Mouse (Mus musculus): ENCODE results near the gene Sec23a. TPM values are rescaled to one million over a fixed set of nuclear protein-coding genes. Genes with fewer than 3 reads are reported as not detected.
"Not testable (repeated sequence)": the region's sequence is repeated elsewhere in the genome, so short reads cannot be mapped to it uniquely, and the experiment has no call there.

The Sec23a gene
- polyA plus RNA-seq, 1 experiment from 2014 or later: 89.8 TPM

- WGBS: 75% methylated on average over 6 of the region's 6 CpGs
- H3K27me3 ChIP-seq: not testable (repeated sequence)
Observed at GRCm38 (mm10) chr12:58981178-58981661, 30.6 kb downstream of the Sec23a start.

GRCm38 (mm10) chr12:58976966-58977365 is 34.9 kb downstream of the Sec23a start:
- Histone ChIP-seq H3K9me3 (no peaks in the 10 kb centered on the region), H3K36me3 (peaks cover 81% of the 10 kb centered on the region), H3K4me2 (no peak overlapping the region), H3K27me3 (no peaks in the 10 kb centered on the region), H3K27ac (no peak overlapping the region), H3K4me3 (replicated peaks) (no peak overlapping the region), H3K9ac (replicated peaks) (no peak overlapping the region), H3K4me1 (replicated peaks) (no peaks in the 10 kb centered on the region)
- WGBS: 76% methylated on average over 2 of the region's 2 CpGs
- no peak for ATAC-seq (ENCODE audit: insufficient number of reproducible peaks, insufficient read depth, low FRiP score, low TSS enrichment, low read depth)

More at GRCm38 (mm10) chr12:58981178-58981661, 30.6 kb downstream of the Sec23a start:
- not testable (repeated sequence) for H3K4me2 ChIP-seq; ATAC-seq (ENCODE audit: insufficient number of reproducible peaks, insufficient read depth, low FRiP score, low TSS enrichment, low read depth); H3K27ac ChIP-seq; H3K4me1 ChIP-seq (replicated peaks); H3K4me3 ChIP-seq (replicated peaks); H3K9ac ChIP-seq (replicated peaks); H3K9me3 ChIP-seq
- peaks cover 85% of the 10 kb centered on the region for H3K36me3 ChIP-seq

- Histone ChIP-seq H3K27ac (no peak overlapping the region), H3K27me3 (no peaks in the 10 kb centered on the region), H3K36me3 (peaks cover 75% of the 10 kb centered on the region), H3K4me2 (no peak overlapping the region), H3K4me1 (replicated peaks) (no peaks in the 10 kb centered on the region), H3K4me3 (replicated peaks) (no peak overlapping the region), H3K9ac (replicated peaks) (no peak overlapping the region), H3K9me3 (no peaks in the 10 kb centered on the region)
- 74% methylated on average over 4 of the region's 4 CpGs for WGBS
- no peak for ATAC-seq (ENCODE audit: insufficient number of reproducible peaks, insufficient read depth, low FRiP score, low TSS enrichment, low read depth)
Observed at GRCm38 (mm10) chr12:58964583-58964982, 47.2 kb downstream of the Sec23a start.

GRCm38 (mm10) chr12:58960844-58961243 is 51.0 kb downstream of the Sec23a start:
- H3K27me3 ChIP-seq: no peaks in the 10 kb centered on the region
- no peak overlapping the region for H3K27ac ChIP-seq
- ATAC-seq (ENCODE audit: insufficient number of reproducible peaks, insufficient read depth, low FRiP score, low TSS enrichment, low read depth): no peak
- no peak overlapping the region for H3K4me3 ChIP-seq (replicated peaks)
- no peaks in the 10 kb centered on the region for H3K4me1 ChIP-seq (replicated peaks)
- H3K9ac ChIP-seq (replicated peaks): no peak overlapping the region
- H3K9me3 ChIP-seq: no peaks in the 10 kb centered on the region
- no peak overlapping the region for H3K4me2 ChIP-seq
- peaks cover 61% of the 10 kb centered on the region for H3K36me3 ChIP-seq
- 100% methylated on average over 1 of the region's 1 CpGs for WGBS

DNA sequence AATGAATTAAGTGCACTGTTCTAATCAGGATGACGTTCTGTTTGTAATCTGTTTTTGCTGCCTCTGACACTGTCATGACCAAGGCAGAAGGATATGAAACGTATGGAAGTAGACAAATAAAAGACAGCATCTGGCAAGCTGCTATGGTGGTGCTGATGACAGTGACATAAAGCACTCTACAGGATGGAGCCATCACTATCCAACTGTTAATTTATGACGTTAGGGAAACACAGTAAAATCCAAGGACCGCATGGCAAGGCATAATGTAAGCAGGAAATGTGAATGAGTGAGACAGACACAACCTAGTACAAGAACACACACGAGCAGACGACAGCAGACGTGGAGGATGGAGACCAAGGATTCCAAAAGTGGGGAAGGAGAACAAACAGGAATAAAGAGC is 55.2 kb downstream of the Sec23a start:
- Histone ChIP-seq H3K4me2 (no peak overlapping the region), H3K9me3 (no peaks in the 10 kb centered on the region), H3K27ac (no peak overlapping the region), H3K27me3 (no peaks in the 10 kb centered on the region), H3K4me3 (replicated peaks) (no peak overlapping the region), H3K36me3 (peaks cover 31% of the 10 kb centered on the region), H3K9ac (replicated peaks) (no peak overlapping the region), H3K4me1 (replicated peaks) (no peaks in the 10 kb centered on the region)
- no peak for ATAC-seq (ENCODE audit: insufficient number of reproducible peaks, insufficient read depth, low FRiP score, low TSS enrichment, low read depth)
- WGBS: 61% methylated on average over 7 of the region's 7 CpGs

GRCm38 (mm10) chr12:58956162-58956561 is 55.7 kb downstream of the Sec23a start:
- Histone ChIP-seq H3K9ac (replicated peaks) (no peak overlapping the region), H3K4me1 (replicated peaks) (no peaks in the 10 kb centered on the region), H3K36me3 (peaks cover 30% of the 10 kb centered on the region), H3K27ac (no peak overlapping the region), H3K27me3 (no peaks in the 10 kb centered on the region), H3K4me2 (no peak overlapping the region), H3K9me3 (no peaks in the 10 kb centered on the region), H3K4me3 (replicated peaks) (no peak overlapping the region)
- 80% methylated on average over 7 of the region's 7 CpGs for WGBS
- no peak for ATAC-seq (ENCODE audit: insufficient number of reproducible peaks, insufficient read depth, low FRiP score, low TSS enrichment, low read depth)

GRCm38 (mm10) chr12:58947879-58948278 is 63.9 kb downstream of the Sec23a start:
- Histone ChIP-seq H3K4me3 (replicated peaks) (no peak overlapping the region), H3K4me2 (no peak overlapping the region), H3K27me3 (no peaks in the 10 kb centered on the region), H3K36me3 (no peaks in the 10 kb centered on the region), H3K9me3 (no peaks in the 10 kb centered on the region), H3K27ac (no peak overlapping the region), H3K9ac (replicated peaks) (no peak overlapping the region), H3K4me1 (replicated peaks) (no peaks in the 10 kb centered on the region)
- 81% methylated on average over 6 of the region's 6 CpGs for whole genome bisulfite sequencing
- ATAC-seq (ENCODE audit: insufficient number of reproducible peaks, insufficient read depth, low FRiP score, low TSS enrichment, low read depth): no peak

GRCm38 (mm10) chr12:58947231-58947630 is 64.6 kb downstream of the Sec23a start:
- Histone ChIP-seq H3K4me1 (replicated peaks) (no peaks in the 10 kb centered on the region), H3K36me3 (no peaks in the 10 kb centered on the region), H3K4me2 (no peak overlapping the region), H3K27ac (no peak overlapping the region), H3K9me3 (no peaks in the 10 kb centered on the region), H3K27me3 (no peaks in the 10 kb centered on the region), H3K4me3 (replicated peaks) (no peak overlapping the region), H3K9ac (replicated peaks) (no peak overlapping the region)
- WGBS: 14% methylated on average over 4 of the region's 4 CpGs
- no peak for ATAC-seq (ENCODE audit: insufficient number of reproducible peaks, insufficient read depth, low FRiP score, low TSS enrichment, low read depth)

DNA sequence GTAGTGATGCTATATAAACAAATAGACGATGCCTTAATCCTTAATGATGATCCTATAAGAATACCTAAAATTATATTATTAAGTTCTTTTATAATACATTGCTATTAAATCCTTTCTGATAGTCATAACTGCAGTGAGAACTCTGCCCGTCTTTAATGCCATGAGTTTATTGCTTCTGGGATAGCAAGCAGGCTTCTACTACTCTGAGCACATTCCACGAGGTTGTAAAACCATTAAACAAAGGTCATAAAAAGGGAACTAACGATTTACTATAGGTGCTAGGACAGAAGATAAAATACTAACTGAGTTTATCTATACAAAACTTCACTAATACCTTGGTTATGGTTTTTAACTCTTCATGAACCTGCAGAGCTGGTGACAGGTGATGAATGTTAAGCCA is 69.3 kb downstream of the Sec23a start:
- Histone ChIP-seq H3K27me3 (no peaks in the 10 kb centered on the region), H3K4me3 (replicated peaks) (no peak overlapping the region), H3K9ac (replicated peaks) (no peak overlapping the region), H3K36me3 (no peaks in the 10 kb centered on the region), H3K27ac (no peak overlapping the region), H3K9me3 (0 out of 2 replicates have a peak, but pooled peaks cover 4% of the 10 kb centered on the region), H3K4me2 (no peak overlapping the region), H3K4me1 (replicated peaks) (no peaks in the 10 kb centered on the region)
- WGBS: 27% methylated on average over 4 of the region's 4 CpGs
- ATAC-seq (ENCODE audit: insufficient number of reproducible peaks, insufficient read depth, low FRiP score, low TSS enrichment, low read depth): no peak

GRCm38 (mm10) chr12:58934580-58934979 is 77.2 kb downstream of the Sec23a start:
- no peaks in the 10 kb centered on the region for H3K36me3 ChIP-seq
- H3K27ac ChIP-seq: no peak overlapping the region
- H3K4me3 ChIP-seq (replicated peaks): no peak overlapping the region
- 0 out of 2 replicates have a peak, but pooled peaks cover 1% of the 10 kb centered on the region for H3K9me3 ChIP-seq
- ATAC-seq (ENCODE audit: insufficient number of reproducible peaks, insufficient read depth, low FRiP score, low TSS enrichment, low read depth): no peak
- H3K9ac ChIP-seq (replicated peaks): no peak overlapping the region
- H3K4me1 ChIP-seq (replicated peaks): no peaks in the 10 kb centered on the region
- no peak overlapping the region for H3K4me2 ChIP-seq
- WGBS: 73% methylated on average over 4 of the region's 4 CpGs
- H3K27me3 ChIP-seq: no peaks in the 10 kb centered on the region

GRCm38 (mm10) chr12:58924996-58925395 is 86.8 kb downstream of the Sec23a start:
- Histone ChIP-seq H3K4me1 (replicated peaks) (no peaks in the 10 kb centered on the region), H3K36me3 (no peaks in the 10 kb centered on the region), H3K27me3 (no peaks in the 10 kb centered on the region), H3K27ac (no peak overlapping the region), H3K4me3 (replicated peaks) (no peak overlapping the region), H3K9ac (replicated peaks) (no peak overlapping the region), H3K4me2 (no peak overlapping the region), H3K9me3 (no peaks in the 10 kb centered on the region)
- ATAC-seq (ENCODE audit: insufficient number of reproducible peaks, insufficient read depth, low FRiP score, low TSS enrichment, low read depth): no peak
- 90% methylated on average over 15 of the region's 15 CpGs for WGBS

DNA sequence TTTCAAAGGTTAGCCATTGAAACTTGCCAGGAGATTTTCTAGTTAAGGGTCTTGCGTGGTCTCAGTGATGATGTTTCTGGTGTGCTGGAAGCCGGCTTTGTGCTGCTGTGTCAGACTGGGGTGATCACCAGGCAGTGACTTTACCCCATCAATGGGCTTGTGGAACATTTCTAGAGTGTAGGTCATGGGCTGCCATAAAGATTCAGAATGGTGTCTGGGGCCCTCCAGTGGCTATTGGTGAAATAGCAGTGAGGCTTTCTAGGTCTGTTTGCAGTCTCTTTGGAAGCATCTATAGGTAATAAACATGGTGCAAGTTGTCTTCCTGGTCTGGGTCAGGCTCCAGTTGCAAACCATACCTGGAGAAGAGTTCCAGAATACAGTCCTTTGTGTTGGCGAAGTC is 87.8 kb downstream of the Sec23a start:
- no peaks in the 10 kb centered on the region for H3K27me3 ChIP-seq
- H3K36me3 ChIP-seq: no peaks in the 10 kb centered on the region
- H3K4me1 ChIP-seq (replicated peaks): no peaks in the 10 kb centered on the region
- WGBS: 66% methylated on average over 3 of the region's 3 CpGs
- ATAC-seq (ENCODE audit: insufficient number of reproducible peaks, insufficient read depth, low FRiP score, low TSS enrichment, low read depth): no peak
- H3K9ac ChIP-seq (replicated peaks): no peak overlapping the region
- no peaks in the 10 kb centered on the region for H3K9me3 ChIP-seq
- no peak overlapping the region for H3K4me3 ChIP-seq (replicated peaks)
- H3K4me2 ChIP-seq: no peak overlapping the region
- no peak overlapping the region for H3K27ac ChIP-seq

Measured in limb, embryonic 12.5 days (tissue).